Mouse (Mus musculus): ENCODE measurements at regions not wholly inside any gene's neighbourhood (a gene's known extent, or its start where the extent isn't known, plus 50 kb on each side); places are given as distances from the start of the nearest gene placed in this dataset.

- no peak for DNase-seq
Observed at GRCm38 (mm10) chr17:48678216-48678832, 223.6 kb downstream of the Unc5cl start.

- no peak for DNase-seq
Observed at GRCm38 (mm10) chr17:48680331-48680730, 225.6 kb downstream of the Unc5cl start.

DNA sequence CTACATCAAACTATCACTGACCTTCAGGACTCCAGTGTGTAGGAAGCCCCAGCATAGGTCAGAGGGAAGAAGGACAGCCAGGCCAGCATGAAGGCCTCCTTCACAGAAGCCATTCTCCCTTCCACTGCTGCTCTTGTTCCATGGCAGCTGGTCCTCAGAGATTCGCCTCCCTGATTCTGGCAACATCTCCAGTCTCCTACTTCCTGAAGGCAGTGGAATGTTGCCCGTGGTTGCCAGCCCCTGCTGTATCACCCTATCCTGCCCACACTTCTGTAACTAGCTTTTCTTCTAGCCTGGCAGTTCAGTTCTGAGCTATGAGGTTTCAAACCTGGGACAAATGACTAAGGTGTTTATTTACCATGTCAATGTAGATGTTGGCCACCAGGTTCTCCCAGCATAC is 234.2 kb downstream of the Unc5cl start:
- DNase-seq, result no peak

DNA sequence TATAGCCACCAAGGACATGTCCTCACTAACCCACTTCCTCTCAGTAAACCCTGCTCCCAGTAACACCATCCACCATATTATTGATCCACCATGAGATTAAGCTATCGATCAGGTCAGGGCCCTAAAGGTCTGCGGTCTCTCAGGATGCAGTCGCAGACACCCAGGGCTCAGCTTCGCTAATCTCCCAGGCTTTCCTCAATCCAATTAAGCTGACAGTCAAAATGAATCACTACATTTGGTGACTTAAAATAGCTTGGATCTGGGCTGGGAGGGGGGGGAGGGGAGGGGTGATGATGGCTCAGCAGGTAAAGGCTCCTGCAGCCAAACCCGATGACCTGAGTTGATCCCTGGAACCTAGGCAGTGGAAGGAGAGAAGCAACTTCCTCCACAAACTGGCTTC is 233.7 kb upstream of the Lrfn2 start:
- no peak for DNase-seq

- no peak for DNase-seq
Observed at GRCm38 (mm10) chr17:48700591-48700990, 231.6 kb upstream of the Lrfn2 start.

- no peak for DNase-seq
Observed at GRCm38 (mm10) chr17:48720506-48720905, 211.7 kb upstream of the Lrfn2 start.

DNA sequence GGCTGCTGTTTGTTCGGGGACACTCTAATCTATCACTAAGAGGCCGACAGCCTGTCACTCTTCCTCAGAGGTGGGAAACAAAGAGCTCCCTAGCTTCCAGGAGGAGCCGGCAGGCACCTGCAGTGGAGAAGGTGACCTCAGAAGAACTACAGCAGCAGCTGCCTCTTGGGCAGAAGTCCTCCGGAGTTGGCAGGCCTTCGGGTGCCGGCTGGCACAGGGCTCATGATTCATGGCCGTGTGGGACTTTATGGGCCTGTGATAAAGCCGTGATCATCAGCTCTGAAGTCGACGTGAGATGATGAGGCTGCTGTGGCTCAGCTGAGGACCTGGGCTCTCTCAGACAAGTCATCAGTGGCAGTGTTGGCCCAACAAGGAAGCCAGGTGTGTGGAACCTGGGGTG is 208.9 kb upstream of the Lrfn2 start:
- no peak for DNase-seq

- no peak for DNase-seq
Observed at GRCm38 (mm10) chr17:48724513-48725112, 207.6 kb upstream of the Lrfn2 start.

DNA sequence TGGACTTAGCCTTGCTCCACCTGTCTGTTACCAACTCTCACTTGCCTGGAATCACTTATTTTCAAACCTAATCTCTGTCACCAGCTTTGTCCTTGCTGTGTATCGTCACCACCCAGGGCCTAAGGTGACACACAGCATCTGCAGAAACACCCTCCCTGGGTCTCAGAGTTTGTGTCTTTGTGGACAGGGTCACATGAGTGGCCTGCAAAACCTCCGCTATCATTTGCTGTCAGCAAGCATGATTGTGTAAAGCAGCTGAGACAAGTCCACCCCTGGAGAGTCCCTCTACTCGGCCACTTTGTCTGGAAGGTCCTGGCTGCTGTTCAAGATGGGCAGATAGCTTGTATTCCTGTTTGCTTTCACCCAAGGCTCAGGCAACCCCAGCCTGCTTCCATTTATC is 205.7 kb upstream of the Lrfn2 start:
- DNase-seq, result no peak

DNA sequence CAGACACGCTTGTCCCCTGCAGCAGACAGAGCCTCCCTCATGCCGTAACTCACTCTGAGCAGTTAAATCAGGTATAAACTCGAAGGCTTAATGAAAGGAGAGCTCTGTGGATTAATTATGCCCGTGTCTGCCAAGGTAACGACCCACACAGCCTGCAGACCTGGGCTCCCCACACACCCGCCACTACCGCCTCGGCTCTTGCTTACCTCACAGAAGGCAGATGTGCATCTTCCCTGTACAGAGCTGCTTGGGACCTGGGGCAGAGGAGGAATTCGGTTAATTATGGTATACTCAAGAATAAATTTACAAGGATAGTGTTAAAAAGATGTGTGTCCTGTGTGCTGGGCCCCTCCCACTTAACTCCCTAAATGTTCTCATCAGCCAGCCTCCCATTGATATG is 198.4 kb upstream of the Lrfn2 start:
- DNase-seq, result no peak

GRCm38 (mm10) chr17:48737181-48737580 is 195.0 kb upstream of the Lrfn2 start:
- peak in 1 of 2 experiments; percentile 31 for DNase-seq

DNA sequence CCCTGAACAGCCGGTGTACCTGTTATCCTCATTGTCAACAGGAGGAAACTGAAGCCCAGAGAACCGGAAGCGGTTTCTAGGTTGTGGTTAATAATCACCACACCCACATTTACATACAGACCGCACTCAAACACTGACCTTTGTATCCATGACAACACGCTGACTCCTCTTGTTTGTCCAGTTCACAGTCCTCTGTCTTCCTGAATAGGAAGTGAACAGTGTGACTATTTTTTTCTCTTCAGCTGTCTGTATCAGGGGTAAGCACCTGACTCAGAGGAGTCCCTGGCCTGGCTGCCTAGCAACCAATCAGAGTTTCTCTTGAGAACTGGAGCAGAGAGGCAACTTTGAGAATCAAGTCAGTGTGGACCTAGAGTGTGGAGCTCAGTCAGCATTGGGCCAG is 193.5 kb upstream of the Lrfn2 start:
- peak; percentile 68 to 76 for DNase-seq

- no peak for DNase-seq
Observed at GRCm38 (mm10) chr17:48742769-48743405, 189.3 kb upstream of the Lrfn2 start.

DNA sequence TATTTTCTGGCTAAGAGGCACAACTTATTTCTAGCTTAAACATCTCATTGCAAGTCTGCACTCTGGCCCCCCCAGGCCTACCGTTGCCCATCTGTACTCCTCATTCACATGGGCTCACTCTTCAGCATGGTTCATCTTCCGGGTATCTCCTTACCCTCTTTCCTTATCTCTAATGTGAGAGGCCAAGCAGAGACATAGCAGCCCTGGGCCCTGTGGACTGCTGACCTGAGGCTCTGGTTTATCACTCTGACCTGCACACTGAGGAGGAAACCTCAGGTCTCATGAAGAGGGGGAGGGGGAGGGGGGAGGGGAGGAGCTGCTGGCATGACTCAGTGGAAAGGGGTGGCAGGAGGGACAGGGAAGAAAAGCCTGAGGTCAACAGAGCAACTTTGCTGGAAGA is 162.1 kb upstream of the Lrfn2 start:
- DNase-seq, result no peak

DNA sequence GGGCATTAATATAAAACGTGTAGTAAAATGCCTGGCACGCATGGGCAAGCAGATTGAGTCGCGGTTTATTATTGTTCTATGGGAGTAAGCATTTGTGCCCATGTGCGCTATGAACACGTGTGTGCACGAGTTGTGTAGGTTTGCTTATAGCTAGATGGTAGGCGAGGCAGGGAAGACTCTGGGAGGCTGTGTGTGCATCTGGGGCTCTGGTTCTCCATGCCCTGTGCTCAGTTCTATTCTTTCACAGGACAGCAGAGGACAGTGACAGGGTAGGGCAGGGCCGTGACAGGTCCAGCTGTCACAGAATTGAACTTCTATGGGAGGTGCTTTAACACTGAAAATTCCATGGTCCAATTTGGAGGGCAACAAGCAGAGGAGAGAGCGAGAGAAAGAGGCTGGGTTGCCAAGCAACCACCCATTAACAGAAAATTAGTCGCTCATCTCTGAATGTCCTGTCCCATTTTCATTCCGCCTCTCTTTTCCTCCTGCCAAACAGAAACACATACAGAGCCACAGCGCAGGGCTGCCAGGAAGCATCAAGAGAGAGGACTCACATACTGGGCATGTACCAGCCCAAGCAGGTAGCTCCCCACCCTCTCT is 160.4 kb upstream of the Lrfn2 start:
- DNase-seq, result no peak

DNA sequence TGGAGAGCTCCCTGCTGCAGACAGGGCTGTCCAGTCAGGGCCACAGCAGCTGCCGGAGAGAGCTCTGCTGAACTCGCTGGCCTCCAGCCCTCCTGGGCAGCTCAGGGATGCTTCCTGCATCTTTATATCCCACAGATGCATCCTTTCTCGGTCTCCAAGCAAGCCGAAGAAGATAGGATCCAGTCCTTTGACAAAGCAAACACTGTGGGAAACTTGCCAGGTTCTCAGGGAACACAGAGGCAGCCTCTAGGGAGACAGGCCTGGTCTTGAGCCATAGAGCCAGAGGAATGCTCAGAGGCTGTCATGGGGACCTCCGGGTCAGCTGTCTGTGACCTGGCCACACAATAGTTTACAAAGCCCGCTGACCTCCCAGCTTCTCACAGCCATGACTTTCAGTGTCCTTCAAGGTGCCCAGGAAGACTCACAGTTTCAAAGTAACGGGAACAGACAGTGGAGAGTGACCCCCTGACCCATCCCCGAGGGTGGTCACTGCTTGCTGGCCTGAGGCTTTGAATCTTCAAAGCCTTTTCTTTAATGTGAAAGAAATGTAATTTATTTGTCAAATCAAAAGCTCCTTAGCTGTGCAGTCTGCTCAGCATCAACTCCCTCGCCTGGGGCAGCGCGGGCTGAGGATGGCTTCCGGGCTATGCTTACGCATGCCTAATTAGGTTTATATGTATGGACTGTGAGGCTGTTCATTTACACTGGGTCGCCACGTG is 157.8 kb upstream of the Lrfn2 start:
- DNase-seq, result no peak

DNA sequence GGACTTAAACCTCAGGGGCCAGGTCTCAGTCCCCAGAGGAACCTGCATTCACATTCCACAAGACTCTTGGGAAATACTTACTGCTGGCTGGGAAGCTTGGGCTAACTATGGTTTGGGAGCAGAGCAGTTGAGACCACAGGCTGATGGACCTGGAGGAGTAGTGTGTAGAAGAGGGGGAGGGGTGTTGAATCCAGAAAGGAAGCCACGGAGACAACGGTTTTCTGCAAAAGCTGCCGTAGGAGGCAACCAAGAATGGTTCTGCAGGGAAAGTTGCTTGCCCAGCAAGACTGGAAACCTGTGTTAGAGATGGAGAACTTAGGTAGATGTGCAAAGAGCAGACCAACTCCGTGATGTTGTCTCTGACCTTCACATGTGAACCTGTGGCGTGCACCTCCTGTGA is 156.7 kb upstream of the Lrfn2 start:
- DNase-seq, result no peak

- DNase-seq, result no peak
Observed at GRCm38 (mm10) chr17:48776502-48776902, 155.7 kb upstream of the Lrfn2 start.

DNA sequence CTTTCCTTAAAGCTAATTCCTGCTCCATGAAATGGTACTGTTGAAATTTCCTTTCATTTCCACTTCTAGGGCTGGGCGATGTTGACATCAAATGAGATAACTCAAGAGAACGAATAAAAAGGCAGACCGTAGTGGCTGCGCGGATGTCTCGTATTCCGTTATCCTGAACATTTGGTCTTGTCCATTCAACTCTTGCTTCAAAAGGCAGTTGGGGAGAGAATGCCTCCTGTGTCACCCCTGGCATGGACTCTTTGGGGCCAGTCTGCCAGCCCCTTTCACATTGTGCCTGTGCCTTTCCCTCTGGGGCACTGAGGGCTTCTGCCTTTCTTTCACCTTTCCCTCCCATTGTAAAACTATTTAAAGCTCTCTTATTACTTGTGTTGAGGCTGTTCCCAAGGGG is 152.0 kb upstream of the Lrfn2 start:
- no peak for DNase-seq

DNA sequence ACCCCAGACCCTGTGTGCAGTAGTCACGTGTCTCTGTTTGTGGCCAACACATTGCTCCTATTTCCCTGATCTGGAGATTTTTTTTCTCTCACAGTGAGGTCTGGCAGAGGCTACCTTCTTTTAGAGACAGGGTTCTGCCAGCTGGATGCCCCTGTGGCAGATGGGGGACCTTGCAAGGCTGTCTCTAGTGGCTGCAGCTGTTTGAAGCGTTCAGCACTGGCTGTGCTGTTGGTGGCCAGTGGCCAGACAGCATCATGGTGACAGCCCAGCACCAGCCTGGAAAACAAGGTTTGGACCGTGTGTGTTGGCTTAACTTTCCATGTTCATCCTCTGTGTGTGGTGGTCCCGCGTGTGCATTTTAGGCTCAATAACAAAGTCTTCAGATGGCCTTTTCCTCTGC is 147.8 kb upstream of the Lrfn2 start:
- no peak for DNase-seq

- DNase-seq, result no peak
Observed at GRCm38 (mm10) chr17:48786501-48786900, 145.7 kb upstream of the Lrfn2 start.

DNA sequence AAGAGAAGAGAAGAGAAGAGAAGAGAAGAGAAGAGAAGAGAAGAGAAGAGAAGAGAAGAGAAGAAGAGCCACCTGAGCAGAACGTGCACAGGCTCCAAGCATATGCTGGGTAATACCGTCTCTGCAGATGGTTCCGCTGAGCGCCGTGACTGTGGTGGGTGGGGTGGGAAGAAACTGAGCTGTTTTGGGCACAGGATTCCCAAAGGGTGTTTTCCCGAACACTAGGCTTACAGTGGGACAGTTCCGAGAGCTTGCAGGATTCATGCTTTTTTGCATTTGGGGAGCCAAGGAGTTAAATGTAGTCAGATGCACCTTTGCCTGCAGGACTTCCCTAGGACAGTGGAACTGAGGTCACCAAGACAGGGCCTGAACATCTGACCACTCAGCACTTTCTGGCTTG is 142.3 kb upstream of the Lrfn2 start:
- no peak for DNase-seq

DNA sequence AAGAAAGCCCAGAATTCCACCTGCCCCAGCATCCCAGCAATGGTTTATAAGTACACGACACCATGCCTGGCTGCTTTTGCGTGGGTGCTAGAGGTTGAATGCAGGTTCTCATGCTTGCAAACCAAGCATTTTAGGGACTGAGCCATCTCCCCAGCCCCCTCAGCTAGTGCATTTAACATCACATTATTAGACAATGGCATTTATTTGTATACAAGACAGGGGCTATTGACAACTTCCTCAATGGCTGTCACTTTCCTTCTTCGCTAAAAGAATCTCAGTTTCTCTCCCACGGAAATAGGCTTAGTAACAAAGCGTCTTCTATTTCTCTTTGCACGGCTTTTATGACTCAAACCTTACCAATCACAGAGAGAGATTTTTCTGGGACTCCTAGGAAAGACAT is 141.7 kb upstream of the Lrfn2 start:
- no peak for DNase-seq

- no peak for DNase-seq
Observed at GRCm38 (mm10) chr17:48792954-48793353, 139.2 kb upstream of the Lrfn2 start.

Data from B cell, adult 2 months (primary cell).